Mouse (Mus musculus): ENCODE results near the gene Gm10160.

- TF ChIP-seq POLR2A (IDR thresholded peaks at IDR 0.05; ENCODE audit: borderline replicate concordance, insufficient read depth, low read length) (no peak), CTCF (IDR thresholded peaks at IDR 0.05; ENCODE audit: borderline replicate concordance, insufficient read depth, low read depth, low read length) (no peak)
Observed at GRCm38 (mm10) chr7:81842141-81842540, 13.5 kb downstream of the Gm10160 start.

All from cerebellum, adult 2 months (tissue).